Mouse (Mus musculus) heart, postnatal 0 days (tissue): Measurements from ENCODE around the gene Serpine1. TPM values are rescaled to one million over a fixed set of nuclear protein-coding genes. Genes with fewer than 3 reads are reported as not detected.

Experiments used
- ATAC-seq: fragments of 200-750 bp; cut with Nextera tagmentation; 2 replicates; pipeline ENCODE4 v1.8.0; 2017; ENCODE audit warnings: low read depth, moderate number of reproducible peaks, moderate library complexity; ENCODE audit not compliant: insufficient read depth
- DNase-seq: peaks from one replicate; pipeline ENCODE4 v3.0.0-alpha.2; 2016; ENCODE audit warnings: low spot score
- H3K27ac ChIP-seq: fragments of 300-500 bp; sonication (generic); 2 replicates; pipeline ENCODE4 v1.5.1; 2014; ENCODE audit warnings: low read depth, mild to moderate bottlenecking
- H3K27me3 ChIP-seq: fragments of 300-500 bp; sonication (generic); 2 replicates; pipeline ENCODE4 v1.6.1; 2014; ENCODE audit warnings: low read length, mixed read lengths; ENCODE audit not compliant: control insufficient read depth, insufficient read depth
- H3K36me3 ChIP-seq: fragments of 300-500 bp; sonication (generic); replicated peaks from 2 replicates; pipeline ENCODE4 v1.6.1; 2014; ENCODE audit warnings: low read length, mixed read lengths; ENCODE audit not compliant: control insufficient read depth, insufficient read depth
- H3K4me1 ChIP-seq: fragments of 300-500 bp; sonication (generic); 2 replicates; pipeline ENCODE4 v1.6.1; 2014; ENCODE audit warnings: antibody characterized with exemption; ENCODE audit not compliant: control insufficient read depth, insufficient read depth
- H3K4me2 ChIP-seq: fragments of 300-500 bp; sonication (generic); 2 replicates; pipeline ENCODE4 v1.6.1; 2014; ENCODE audit warnings: low read depth, mild to moderate bottlenecking, low read length, moderate library complexity
- H3K4me3 ChIP-seq: fragments of 300-500 bp; sonication (generic); 2 replicates; pipeline ENCODE4 v1.5.1; 2014; ENCODE audit warnings: low read depth, low read length
- H3K9ac ChIP-seq: fragments of 300-500 bp; sonication (generic); replicated peaks from 2 replicates; pipeline ENCODE4 v1.6.1; 2014; ENCODE audit warnings: low read depth, low read length, mixed read lengths
- H3K9me3 ChIP-seq: fragments of 300-500 bp; sonication (generic); replicated peaks from 2 replicates; pipeline ENCODE4 v1.6.1; 2016; ENCODE audit warnings: low read length; ENCODE audit not compliant: control insufficient read depth
- CTCF ChIP-seq: IDR thresholded peaks from 2 replicates; pipeline ENCODE4 v1.5.1; 2016; ENCODE audit warnings: antibody characterized with exemption, control low read depth, low read depth
- EP300 ChIP-seq: IDR thresholded peaks from 2 replicates; pipeline ENCODE4 v1.6.1; 2016; ENCODE audit warnings: antibody characterized with exemption, low read depth
- WGBS: fragments of 180-500 bp; shearing (Covaris S2); extraction: QIAGEN DNeasy Blood & Tissue Kit; methylation state at CpG from one replicate; pipeline ENCODE4 v1.1.7; 2014; 5-methylcytosine and 5-hydroxymethylcytosine counted together
- polyA plus RNA-seq: library from polyadenylated mRNA; unstranded; fragments of >200 nt; fragmentation: Nextera tagmentation; extraction: Ambion mirVana; gene quantifications from 2 replicates; pipeline ENCODE4 v1.2.1, GENCODE M21; 2015
- total RNA-seq: library from RNA; depleted of rRNA; stranded (reverse); fragments of >200 nt; gene quantifications from 2 replicates; pipeline ENCODE4 v1.2.3, GENCODE M21; 2014; ENCODE audit warnings: low replicate concordance

The Serpine1 gene
- total and polyA plus RNA-seq, 2 experiments from 2014 or later = 0.93 to 19.1 TPM

DNA sequence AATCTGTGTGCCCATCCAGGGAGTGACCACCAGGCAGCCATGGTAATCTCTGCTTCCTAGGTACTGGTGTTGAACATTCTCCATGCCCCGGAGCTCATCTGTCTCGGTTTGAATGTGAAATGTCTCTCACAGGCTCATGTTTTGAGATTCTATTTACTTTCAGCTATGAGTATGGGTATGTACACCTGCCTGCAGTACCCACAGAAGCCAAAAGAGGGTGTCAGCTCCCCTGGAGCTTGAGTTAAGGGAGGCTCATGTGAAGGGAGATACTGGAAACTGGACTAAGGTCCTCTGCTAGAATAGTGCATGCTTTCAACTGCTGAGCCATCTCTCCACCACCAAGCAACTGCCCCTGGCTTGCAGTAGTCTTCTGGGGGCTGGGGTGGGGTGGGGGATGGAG lies 31.9 kb upstream of the Serpine1 start:
- WGBS = 89% methylated on average over 2 of the region's 2 CpGs
- Histone ChIP-seq H3K4me1 (0 out of 2 replicates have a peak, but pooled peaks cover 9% of the 10 kb centered on the region), H3K27me3 (no peaks in the 10 kb centered on the region), H3K4me3 (no peak overlapping the region), H3K27ac (no peak overlapping the region), H3K36me3 (no peaks in the 10 kb centered on the region), H3K9ac (no peak overlapping the region), H3K9me3 (no peaks in the 10 kb centered on the region), H3K4me2 (no peak overlapping the region)
- ATAC-seq (no peak), DNase-seq (no peak)
- TF ChIP-seq EP300 = no peak
- TF ChIP-seq CTCF = no peak

DNA sequence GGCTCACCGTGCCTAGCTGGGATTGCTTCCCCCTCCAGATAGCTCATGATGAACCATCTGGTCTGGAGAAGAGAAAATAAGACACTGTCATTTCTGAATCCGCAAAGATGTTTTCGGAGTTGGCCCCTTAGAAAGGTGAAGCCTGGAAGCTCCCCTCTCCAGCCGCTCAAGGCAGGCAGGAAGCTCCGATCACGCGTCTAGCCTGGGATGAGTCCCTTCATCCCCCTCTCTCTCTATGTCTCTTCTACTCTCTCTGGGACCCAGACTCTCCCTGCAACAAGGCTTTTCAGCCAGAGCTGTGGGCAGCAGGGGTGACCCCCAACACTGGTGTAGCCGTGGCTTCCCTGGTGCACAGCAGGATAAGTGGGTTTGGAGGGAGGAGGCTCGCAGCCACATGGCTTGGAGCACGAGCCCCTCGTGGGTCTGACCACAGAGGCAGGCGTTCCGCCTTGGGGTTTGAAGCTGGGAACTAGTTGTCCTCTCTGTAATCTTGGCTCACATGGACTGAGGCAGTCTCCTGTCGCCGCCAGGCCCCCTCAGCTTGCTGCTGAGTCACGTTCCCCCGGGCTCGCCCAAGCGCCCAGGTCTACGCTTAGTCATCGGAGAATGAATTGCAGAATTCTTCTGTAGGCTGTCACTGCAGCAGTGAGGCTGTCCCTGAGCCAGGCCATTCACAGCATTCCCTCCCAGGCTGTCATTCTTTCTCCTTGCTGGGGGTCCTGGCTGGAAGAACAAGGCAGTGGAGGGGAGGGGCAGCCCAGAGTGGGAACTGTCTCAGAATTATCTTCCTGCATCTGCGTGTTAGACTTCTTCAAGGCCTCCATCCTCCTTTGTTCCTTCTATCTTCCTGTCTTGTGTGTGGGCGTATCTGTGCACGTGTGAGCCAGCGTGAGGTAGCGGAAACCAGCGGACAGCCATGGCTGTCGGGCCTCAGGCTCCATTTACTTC lies 30.8 kb upstream of the Serpine1 start:
- Histone ChIP-seq H3K9me3 (no peaks in the 10 kb centered on the region), H3K36me3 (no peaks in the 10 kb centered on the region), H3K9ac (0 out of 2 replicates have a peak overlapping the region, but pooled peaks have one; percentile 33), H3K27ac (peak overlapping the region; percentile 48), H3K27me3 (no peaks in the 10 kb centered on the region), H3K4me1 (0 out of 2 replicates have a peak, but pooled peaks cover 9% of the 10 kb centered on the region), H3K4me2 (peak overlapping the region; percentile 17; the same call in 1 of the 2 replicates), H3K4me3 (no peak overlapping the region)
- WGBS = 43% methylated on average over 28 of the region's 28 CpGs
- ATAC-seq (peak; percentile 75), DNase-seq (peak; percentile 73)
- no peak for TF ChIP-seq CTCF
- peak; percentile 32; the same call in 1 of the 2 replicates for TF ChIP-seq EP300

DNA sequence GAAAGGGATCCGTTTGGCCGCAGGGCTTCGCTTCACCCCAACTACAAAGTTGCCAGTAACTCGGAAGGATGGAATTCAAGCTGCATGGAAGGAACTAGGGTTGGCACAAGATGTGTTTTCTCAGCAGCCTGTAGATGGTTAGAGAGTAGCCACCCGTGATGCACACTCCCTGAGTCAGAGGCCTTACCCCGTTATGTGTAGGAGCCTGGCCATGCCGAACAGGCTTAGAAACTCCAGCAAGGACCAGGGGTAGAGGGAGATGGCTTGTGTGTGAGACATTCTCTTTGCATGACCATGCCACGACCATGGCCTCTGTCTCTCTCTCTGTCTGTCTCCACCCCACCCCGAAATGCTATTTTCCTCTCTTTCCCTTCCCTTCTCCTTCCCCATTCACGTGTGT lies 30.0 kb upstream of the Serpine1 start:
- Histone ChIP-seq H3K27me3 (no peaks in the 10 kb centered on the region), H3K4me3 (no peak overlapping the region), H3K4me1 (0 out of 2 replicates have a peak, but pooled peaks cover 9% of the 10 kb centered on the region), H3K27ac (no peak overlapping the region), H3K9ac (no peak overlapping the region), H3K4me2 (no peak overlapping the region), H3K9me3 (no peaks in the 10 kb centered on the region), H3K36me3 (no peaks in the 10 kb centered on the region)
- DNase-seq (no peak), ATAC-seq (no peak)
- no peak for TF ChIP-seq EP300
- TF ChIP-seq CTCF = no peak
- 69% methylated on average over 10 of the region's 10 CpGs for WGBS

DNA sequence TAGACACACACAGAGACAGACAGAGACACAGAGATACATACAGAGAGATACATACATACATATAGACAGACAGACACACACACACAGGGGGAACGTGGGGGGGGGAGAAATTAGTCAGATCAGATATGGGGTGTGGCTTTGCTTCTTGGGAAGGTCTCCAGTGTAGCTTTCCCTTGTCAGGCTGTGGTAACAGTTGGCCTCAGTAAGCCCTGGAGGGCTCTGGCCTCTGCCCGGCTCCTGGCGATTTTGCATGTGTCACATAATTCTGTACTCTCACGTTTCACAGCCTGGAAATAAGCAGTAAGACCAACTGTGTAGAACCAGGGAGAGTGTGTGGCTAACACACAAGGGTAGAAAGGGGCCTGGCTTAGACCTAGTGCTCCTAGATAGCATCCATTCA lies 28.6 kb upstream of the Serpine1 start:
- no peak overlapping the region for H3K27ac ChIP-seq
- H3K4me1 ChIP-seq = peaks cover 13% of the 10 kb centered on the region
- WGBS = 54% methylated on average over 4 of the region's 4 CpGs
- H3K9me3 ChIP-seq = peaks cover 4% of the 10 kb centered on the region; the same call in 1 of the 2 replicates
- DNase-seq (no peak), ATAC-seq (no peak)
- H3K4me2 ChIP-seq = no peak overlapping the region
- TF ChIP-seq EP300 (no peak), CTCF (no peak)
- no peaks in the 10 kb centered on the region for H3K27me3 ChIP-seq
- no peaks in the 10 kb centered on the region for H3K36me3 ChIP-seq
- H3K9ac ChIP-seq = no peak overlapping the region
- no peak overlapping the region for H3K4me3 ChIP-seq

DNA sequence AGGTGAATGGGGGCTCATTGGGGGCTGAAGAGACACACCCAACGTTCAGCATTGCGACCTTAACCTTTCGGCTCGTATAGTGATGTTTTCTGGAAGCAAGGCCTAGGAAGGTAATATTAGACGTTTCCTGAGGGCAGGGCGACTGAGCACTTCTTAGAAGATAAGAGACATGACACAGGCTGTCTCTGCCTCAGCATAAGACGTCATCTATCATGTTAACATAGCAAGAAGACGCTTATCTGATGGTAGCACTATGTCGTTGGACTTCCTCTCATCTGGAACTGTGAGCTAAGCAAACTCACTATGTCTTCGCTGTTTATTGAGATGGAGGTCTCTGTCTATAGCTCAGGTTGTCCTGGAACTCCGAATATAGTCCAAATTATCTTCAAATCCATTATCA lies 26.4 kb upstream of the Serpine1 start:
- Histone ChIP-seq H3K4me2 (no peak overlapping the region), H3K27ac (no peak overlapping the region), H3K9me3 (peaks cover 4% of the 10 kb centered on the region; the same call in 1 of the 2 replicates), H3K4me1 (peaks cover 13% of the 10 kb centered on the region), H3K9ac (no peak overlapping the region), H3K4me3 (no peak overlapping the region), H3K36me3 (no peaks in the 10 kb centered on the region), H3K27me3 (no peaks in the 10 kb centered on the region)
- TF ChIP-seq CTCF = no peak
- TF ChIP-seq EP300 = no peak
- 57% methylated on average over 11 of the region's 11 CpGs for WGBS
- DNase-seq (no peak), ATAC-seq (no peak)

DNA sequence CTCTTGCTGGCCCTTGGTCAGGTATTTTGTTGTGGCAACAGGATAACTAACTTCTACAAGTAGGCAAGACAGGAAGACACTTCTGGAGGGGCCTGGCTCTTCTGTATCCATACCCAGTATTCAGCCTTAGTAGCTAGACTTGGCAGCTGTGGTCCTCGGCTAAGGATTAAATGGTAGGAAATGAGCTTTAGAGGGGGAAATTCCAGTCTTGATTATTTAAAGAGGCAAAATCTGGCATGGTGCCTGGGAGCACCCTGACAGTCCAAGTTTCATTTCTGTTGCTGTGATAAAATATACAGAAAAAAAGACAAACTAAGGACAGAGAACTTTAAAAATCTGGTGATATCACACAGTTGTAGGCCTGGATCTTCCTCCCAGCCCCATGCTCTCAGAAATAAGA lies 24.0 kb upstream of the Serpine1 start:
- peak overlapping the region; percentile 46; the same call in 1 of the 2 replicates for H3K27ac ChIP-seq
- peaks cover 4% of the 10 kb centered on the region; the same call in 1 of the 2 replicates for H3K9me3 ChIP-seq
- DNase-seq (no peak), ATAC-seq (no peak; the same call in 1 of the 2 replicates)
- TF ChIP-seq CTCF = no peak
- TF ChIP-seq EP300 = no peak
- H3K27me3 ChIP-seq = no peaks in the 10 kb centered on the region
- no peak overlapping the region for H3K9ac ChIP-seq
- WGBS = 17% methylated on average over 1 of the region's 1 CpGs
- peaks cover 4% of the 10 kb centered on the region for H3K4me1 ChIP-seq
- no peak overlapping the region for H3K4me3 ChIP-seq
- no peaks in the 10 kb centered on the region for H3K36me3 ChIP-seq
- H3K4me2 ChIP-seq = no peak overlapping the region
